Mouse (Mus musculus) CD8-positive naive resting alpha-beta T cell, adult 57 days (primary cell): ENCODE measurements around the gene Hebp1. TPM values are rescaled to one million over a fixed set of nuclear protein-coding genes. Genes with fewer than 3 reads are reported as not detected.

Experiments used
- total RNA-seq: library from RNA; stranded (reverse); gene quantifications from one replicate; pipeline ENCODE4 v1.2.4, GENCODE M21; 2023

Hebp1 gene
- 23.7 TPM for total RNA-seq

DNA sequence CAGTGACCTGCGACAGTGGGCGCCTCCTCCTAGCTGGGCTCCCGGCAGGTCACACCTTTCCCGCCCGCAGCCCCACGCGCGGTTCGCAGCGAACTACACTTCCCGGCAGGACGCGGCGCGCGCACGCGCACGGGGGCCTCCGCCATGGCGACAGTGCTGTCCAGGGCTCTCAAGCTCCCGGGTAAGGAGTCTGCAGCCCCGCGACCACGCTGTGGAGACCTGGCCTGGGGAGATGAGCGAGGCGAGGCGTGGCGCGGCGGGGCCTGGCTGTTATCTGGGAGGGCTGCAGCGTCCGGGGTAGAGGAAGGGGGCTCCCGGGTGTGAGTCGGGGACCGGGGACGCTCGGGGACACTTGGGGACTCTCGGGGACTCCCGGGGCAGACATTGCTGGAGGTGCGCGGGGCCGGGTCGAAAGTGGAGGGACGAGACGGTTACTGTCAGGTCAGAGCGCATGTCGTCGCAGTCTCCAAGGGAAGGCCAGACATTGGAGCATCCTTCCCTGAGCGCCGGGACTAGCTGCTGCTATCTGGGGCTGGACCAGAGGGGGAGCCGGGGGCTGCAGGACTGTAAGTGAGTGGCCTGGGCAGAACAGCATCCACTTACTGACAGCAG is at the start of gene Hebp1, which contains the start of gene Fam234b:
TSS of gene Hebp1 (minus strand) at position 102 of the 612 bp plus-strand sequence.
TSS of gene Fam234b (plus strand) at position 57 of the 612 bp plus-strand sequence.

DNA sequence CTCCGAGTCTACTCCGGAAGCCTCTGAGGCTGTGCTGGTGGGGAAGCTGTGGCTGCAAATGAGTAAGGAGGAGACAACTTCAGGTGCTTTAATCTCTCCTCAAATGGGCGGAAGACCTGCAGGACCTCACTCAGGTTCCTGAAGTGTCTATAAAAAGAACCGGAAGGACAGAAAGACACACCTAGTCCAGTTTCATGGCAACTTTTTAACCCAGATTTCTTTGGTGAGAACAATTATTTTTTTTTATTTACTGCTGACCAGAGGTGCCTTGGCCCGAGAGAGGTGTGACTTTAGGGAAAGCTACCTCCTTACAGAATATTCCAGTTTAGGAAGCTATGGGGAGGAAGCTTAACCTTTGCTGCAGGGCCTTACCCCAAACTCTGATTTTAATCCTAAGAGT is 79.6 kb downstream of the Hebp1 start, which contains the start of gene Gprc5d:
TSS of gene Gprc5d (minus strand) at position 101 of the 400 bp plus-strand sequence.

Other genes starting within 250 kb of the Hebp1 start
- gene Apold1, start 216.3 kb downstream of the Hebp1 start, total RNA-seq: 0.43 TPM
- 126 TPM for gene Ddx47, start 186.4 kb downstream of the Hebp1 start, total RNA-seq
- 0.34 TPM for gene Gprc5a, start 132.4 kb downstream of the Hebp1 start, total RNA-seq
- not detected for gene Gprc5d, start 79.7 kb downstream of the Hebp1 start, total RNA-seq
- gene Fam234b, start within 50 bp of the Hebp1 start, total RNA-seq: 24.5 TPM
- not detected for gene Gsg1, start 56.3 kb upstream of the Hebp1 start, total RNA-seq
- not detected for gene Pbp2, start 112.4 kb upstream of the Hebp1 start, total RNA-seq
- gene Emp1, start 164.5 kb upstream of the Hebp1 start, total RNA-seq: 55.0 TPM